Mouse (Mus musculus): ENCODE measurements around the gene Tepsin. TPM values are rescaled to one million over a fixed set of nuclear protein-coding genes. Genes with fewer than 3 reads are reported as not detected.
A peak's percentile ranks its signal among the peaks of the same experiment; 100 is the strongest.

The Tepsin gene
- polyA plus RNA-seq, 1 experiment from 2014 or later, result 21.3 TPM

GRCm38 (mm10) chr11:120072986-120073647 lies 25.4 kb downstream of the Tepsin start:
- 93% methylated on average over 9 of the region's 9 CpGs for WGBS
- no peak for ATAC-seq
- H3K27me3 ChIP-seq (ENCODE audit: control insufficient read depth, insufficient read depth, low read depth, low read length), result no peaks in the 10 kb centered on the region
- no peak overlapping the region for H3K4me3 ChIP-seq (ENCODE audit: low read depth, low read length)
- H3K36me3 ChIP-seq (ENCODE audit: control insufficient read depth, insufficient read depth, low read length), result peaks cover 38% of the 10 kb centered on the region
- H3K27ac ChIP-seq (ENCODE audit: low read length), result no peak overlapping the region
- no peak overlapping the region for H3K9ac ChIP-seq (ENCODE audit: low read depth, low read length)
- no peaks in the 10 kb centered on the region for H3K9me3 ChIP-seq (replicated peaks; ENCODE audit: control insufficient read depth, low read length, poor library complexity, severe bottlenecking)
- no peak overlapping the region for H3K4me2 ChIP-seq (ENCODE audit: low read length)
- H3K4me1 ChIP-seq (ENCODE audit: control insufficient read depth, insufficient read depth, low read length), result no peaks in the 10 kb centered on the region

- Histone ChIP-seq H3K36me3 (ENCODE audit: control insufficient read depth, insufficient read depth, low read length) (peaks cover 39% of the 10 kb centered on the region), H3K4me3 (ENCODE audit: low read depth, low read length) (no peak overlapping the region), H3K27me3 (ENCODE audit: control insufficient read depth, insufficient read depth, low read depth, low read length) (no peaks in the 10 kb centered on the region), H3K9me3 (replicated peaks; ENCODE audit: control insufficient read depth, low read length, poor library complexity, severe bottlenecking) (no peaks in the 10 kb centered on the region), H3K4me1 (ENCODE audit: control insufficient read depth, insufficient read depth, low read length) (no peaks in the 10 kb centered on the region), H3K9ac (ENCODE audit: low read depth, low read length) (no peak overlapping the region), H3K4me2 (ENCODE audit: low read length) (no peak overlapping the region), H3K27ac (ENCODE audit: low read length) (no peak overlapping the region)
- no peak for ATAC-seq
- WGBS, result 83% methylated on average over 7 of the region's 7 CpGs
Measured at GRCm38 (mm10) chr11:120071731-120072320, 26.7 kb downstream of the Tepsin start.

- H3K9me3 ChIP-seq (replicated peaks; ENCODE audit: control insufficient read depth, low read length, poor library complexity, severe bottlenecking), result no peaks in the 10 kb centered on the region
- no peak overlapping the region for H3K27ac ChIP-seq (ENCODE audit: low read length)
- peaks cover 34% of the 10 kb centered on the region for H3K36me3 ChIP-seq (ENCODE audit: control insufficient read depth, insufficient read depth, low read length)
- H3K4me2 ChIP-seq (ENCODE audit: low read length), result no peak overlapping the region
- ATAC-seq, result no peak
- H3K27me3 ChIP-seq (ENCODE audit: control insufficient read depth, insufficient read depth, low read depth, low read length), result no peaks in the 10 kb centered on the region
- WGBS, result 37% methylated on average over 12 of the region's 12 CpGs
- no peaks in the 10 kb centered on the region for H3K4me1 ChIP-seq (ENCODE audit: control insufficient read depth, insufficient read depth, low read length)
- no peak overlapping the region for H3K9ac ChIP-seq (ENCODE audit: low read depth, low read length)
- H3K4me3 ChIP-seq (ENCODE audit: low read depth, low read length), result no peak overlapping the region
Measured at GRCm38 (mm10) chr11:120071065-120071464, 27.5 kb downstream of the Tepsin start.

GRCm38 (mm10) chr11:120070286-120070930 lies 28.1 kb downstream of the Tepsin start:
- ATAC-seq, result no peak
- Histone ChIP-seq H3K4me2 (ENCODE audit: low read length) (no peak overlapping the region), H3K27me3 (ENCODE audit: control insufficient read depth, insufficient read depth, low read depth, low read length) (no peaks in the 10 kb centered on the region), H3K4me1 (ENCODE audit: control insufficient read depth, insufficient read depth, low read length) (no peaks in the 10 kb centered on the region), H3K4me3 (ENCODE audit: low read depth, low read length) (no peak overlapping the region), H3K27ac (ENCODE audit: low read length) (no peak overlapping the region), H3K9ac (ENCODE audit: low read depth, low read length) (no peak overlapping the region), H3K9me3 (replicated peaks; ENCODE audit: control insufficient read depth, low read length, poor library complexity, severe bottlenecking) (no peaks in the 10 kb centered on the region), H3K36me3 (ENCODE audit: control insufficient read depth, insufficient read depth, low read length) (peaks cover 34% of the 10 kb centered on the region)
- WGBS, result 88% methylated on average over 25 of the region's 27 CpGs

GRCm38 (mm10) chr11:120069261-120069660 lies 29.3 kb downstream of the Tepsin start:
- Histone ChIP-seq H3K27ac (ENCODE audit: low read length) (no peak overlapping the region), H3K36me3 (ENCODE audit: control insufficient read depth, insufficient read depth, low read length) (peaks cover 29% of the 10 kb centered on the region), H3K4me1 (ENCODE audit: control insufficient read depth, insufficient read depth, low read length) (no peaks in the 10 kb centered on the region), H3K9ac (ENCODE audit: low read depth, low read length) (no peak overlapping the region), H3K9me3 (replicated peaks; ENCODE audit: control insufficient read depth, low read length, poor library complexity, severe bottlenecking) (no peaks in the 10 kb centered on the region), H3K4me3 (ENCODE audit: low read depth, low read length) (no peak overlapping the region), H3K4me2 (ENCODE audit: low read length) (no peak overlapping the region), H3K27me3 (ENCODE audit: control insufficient read depth, insufficient read depth, low read depth, low read length) (no peaks in the 10 kb centered on the region)
- WGBS, result 48% methylated on average over 11 of the region's 11 CpGs
- no peak for ATAC-seq

GRCm38 (mm10) chr11:120067834-120068233 lies 30.7 kb downstream of the Tepsin start:
- Histone ChIP-seq H3K9ac (ENCODE audit: low read depth, low read length) (no peak overlapping the region), H3K4me1 (ENCODE audit: control insufficient read depth, insufficient read depth, low read length) (no peaks in the 10 kb centered on the region), H3K4me3 (ENCODE audit: low read depth, low read length) (no peak overlapping the region), H3K36me3 (ENCODE audit: control insufficient read depth, insufficient read depth, low read length) (peaks cover 31% of the 10 kb centered on the region), H3K9me3 (replicated peaks; ENCODE audit: control insufficient read depth, low read length, poor library complexity, severe bottlenecking) (no peaks in the 10 kb centered on the region), H3K27ac (ENCODE audit: low read length) (no peak overlapping the region), H3K27me3 (ENCODE audit: control insufficient read depth, insufficient read depth, low read depth, low read length) (no peaks in the 10 kb centered on the region), H3K4me2 (ENCODE audit: low read length) (no peak overlapping the region)
- 58% methylated on average over 17 of the region's 17 CpGs for WGBS
- no peak for ATAC-seq

GRCm38 (mm10) chr11:120065291-120065690 lies 33.2 kb downstream of the Tepsin start:
- Histone ChIP-seq H3K4me3 (ENCODE audit: low read depth, low read length) (no peak overlapping the region), H3K4me2 (ENCODE audit: low read length) (no peak overlapping the region)
- ATAC-seq, result peak; percentile 10; the same call in 1 of the 2 replicates

GRCm38 (mm10) chr11:120064668-120065040 lies 33.9 kb downstream of the Tepsin start:
- H3K27me3 ChIP-seq (ENCODE audit: control insufficient read depth, insufficient read depth, low read depth, low read length), result no peaks in the 10 kb centered on the region
- H3K9ac ChIP-seq (ENCODE audit: low read depth, low read length), result no peak overlapping the region
- peaks cover 14% of the 10 kb centered on the region for H3K36me3 ChIP-seq (ENCODE audit: control insufficient read depth, insufficient read depth, low read length)
- no peaks in the 10 kb centered on the region for H3K4me1 ChIP-seq (ENCODE audit: control insufficient read depth, insufficient read depth, low read length)
- H3K9me3 ChIP-seq (replicated peaks; ENCODE audit: control insufficient read depth, low read length, poor library complexity, severe bottlenecking), result no peaks in the 10 kb centered on the region
- H3K4me3 ChIP-seq (ENCODE audit: low read depth, low read length), result no peak overlapping the region
- ATAC-seq, result no peak
- no peak overlapping the region for H3K4me2 ChIP-seq (ENCODE audit: low read length)
- H3K27ac ChIP-seq (ENCODE audit: low read length), result no peak overlapping the region
- 87% methylated on average over 11 of the region's 11 CpGs for WGBS

More at GRCm38 (mm10) chr11:120065291-120065690, 33.2 kb downstream of the Tepsin start:
- Histone ChIP-seq H3K9ac (ENCODE audit: low read depth, low read length) (no peak overlapping the region), H3K36me3 (ENCODE audit: control insufficient read depth, insufficient read depth, low read length) (peaks cover 18% of the 10 kb centered on the region), H3K27ac (ENCODE audit: low read length) (no peak overlapping the region), H3K27me3 (ENCODE audit: control insufficient read depth, insufficient read depth, low read depth, low read length) (no peaks in the 10 kb centered on the region), H3K4me1 (ENCODE audit: control insufficient read depth, insufficient read depth, low read length) (no peaks in the 10 kb centered on the region), H3K9me3 (replicated peaks; ENCODE audit: control insufficient read depth, low read length, poor library complexity, severe bottlenecking) (no peaks in the 10 kb centered on the region)
- WGBS, result 33% methylated on average over 10 of the region's 10 CpGs

- no peaks in the 10 kb centered on the region for H3K4me1 ChIP-seq (ENCODE audit: control insufficient read depth, insufficient read depth, low read length)
- H3K9ac ChIP-seq (ENCODE audit: low read depth, low read length), result no peak overlapping the region
- H3K9me3 ChIP-seq (replicated peaks; ENCODE audit: control insufficient read depth, low read length, poor library complexity, severe bottlenecking), result no peaks in the 10 kb centered on the region
- no peak overlapping the region for H3K27ac ChIP-seq (ENCODE audit: low read length)
- 91% methylated on average over 13 of the region's 13 CpGs for WGBS
- peaks cover 11% of the 10 kb centered on the region for H3K36me3 ChIP-seq (ENCODE audit: control insufficient read depth, insufficient read depth, low read length)
- no peak overlapping the region for H3K4me3 ChIP-seq (ENCODE audit: low read depth, low read length)
- H3K27me3 ChIP-seq (ENCODE audit: control insufficient read depth, insufficient read depth, low read depth, low read length), result no peaks in the 10 kb centered on the region
- ATAC-seq, result no peak
- H3K4me2 ChIP-seq (ENCODE audit: low read length), result no peak overlapping the region
Measured at GRCm38 (mm10) chr11:120064006-120064667, 34.4 kb downstream of the Tepsin start.
